In genomic region chr5:96905572-96906271, GRCm38 (mm10) we compare ENCODE assay signal across 7 mouse cellular contexts.
DNase-seq lines count a peak whose midpoint lies in the region; ATAC-seq and TF ChIP-seq lines count a peak whose summit lies in the region.

No protein-coding gene starts in this region.

- H3K4me3 ChIP-seq in spleen, adult 2 months (ENCODE audit: extremely low read depth, insufficient read depth, insufficient read length) = peak overlapping the region; percentile 6; the same call in 1 of the 2 replicates
- 0 out of 2 replicates have a peak overlapping the region, but pooled peaks have one; percentile 9 for H3K4me3 ChIP-seq in forebrain, embryonic 13.5 days
- H3K4me3 ChIP-seq in hindbrain, postnatal 0 days (ENCODE audit: low read length) = no peak overlapping the region
- no peak overlapping the region for H3K4me3 ChIP-seq in liver, embryonic 13.5 days (replicated peaks)

- ATAC-seq in forebrain, embryonic 13.5 days = peak; percentile 93
- ATAC-seq in hindbrain, postnatal 0 days = peak; percentile 93
- peak; percentile 59 for ATAC-seq in liver, embryonic 13.5 days (ENCODE audit: low read depth)

- DNase-seq in spleen, adult 2 months (ENCODE audit: low read depth in 1 of 2, low spot score in 2 of 2) = no peak
- no peak for DNase-seq in spleen, adult 12 weeks (ENCODE audit: low spot score)
- DNase-seq in hindbrain, postnatal 0 days (ENCODE audit: low spot score) = peak; percentile 88
- DNase-seq in liver, embryonic 13.5 days = no peak
- peak; percentile 21 for DNase-seq in naive thymus-derived CD4-positive, alpha-beta T cell, adult 2 months (ENCODE audit: low read depth)
- no peak for DNase-seq in natural killer cell, adult 2 months (ENCODE audit: low spot score in 2 of 2)

- no peak for TF ChIP-seq CTCF in spleen, adult 2 months (IDR thresholded peaks at IDR 0.05; ENCODE audit: extremely low read depth, insufficient read depth, insufficient read length, insufficient replicate concordance)
- TF ChIP-seq CTCF in hindbrain, postnatal 0 days (IDR thresholded peaks at IDR 0.05; ENCODE audit: low read depth) = peak; percentile 53

- no peaks in the 10 kb centered on the region for H3K27me3 ChIP-seq in spleen, adult 2 months (ENCODE audit: control insufficient read depth, insufficient read depth, low read length)
- H3K27me3 ChIP-seq in forebrain, embryonic 13.5 days = no peaks in the 10 kb centered on the region
- H3K27me3 ChIP-seq in hindbrain, postnatal 0 days (ENCODE audit: insufficient read depth, low read length) = no peaks in the 10 kb centered on the region
- H3K27me3 ChIP-seq in liver, embryonic 13.5 days = no peaks in the 10 kb centered on the region

- WGBS in spleen, adult 2 months = 23% methylated on average over 17 of the region's 17 CpGs
- 28% methylated on average over 17 of the region's 17 CpGs for WGBS in forebrain, embryonic 13.5 days
- 23% methylated on average over 17 of the region's 17 CpGs for WGBS in hindbrain, postnatal 0 days
- 31% methylated on average over 17 of the region's 17 CpGs for WGBS in liver, embryonic 13.5 days (ENCODE audit: insufficient replicate concordance)

- no peak overlapping the region for H3K27ac ChIP-seq in spleen, adult 2 months (ENCODE audit: insufficient read depth, low read length)
- no peak overlapping the region for H3K27ac ChIP-seq in forebrain, embryonic 13.5 days
- H3K27ac ChIP-seq in hindbrain, postnatal 0 days = no peak overlapping the region; the same call in 1 of the 2 replicates
- H3K27ac ChIP-seq in liver, embryonic 13.5 days = no peak overlapping the region

- H3K4me2 ChIP-seq in forebrain, embryonic 13.5 days = peak overlapping the region; percentile 38
- H3K4me2 ChIP-seq in hindbrain, postnatal 0 days (ENCODE audit: low read depth, low read length) = peak overlapping the region; percentile 44
- H3K4me2 ChIP-seq in liver, embryonic 13.5 days = peak overlapping the region; percentile 29

- H3K9ac ChIP-seq in forebrain, embryonic 13.5 days = 0 out of 2 replicates have a peak overlapping the region, but pooled peaks have one; percentile 21
- no peak overlapping the region; the same call in 1 of the 2 replicates for H3K9ac ChIP-seq in hindbrain, postnatal 0 days (replicated peaks; ENCODE audit: low read length)
- peak overlapping the region; percentile 52; the same call in 1 of the 2 replicates for H3K9ac ChIP-seq in liver, embryonic 13.5 days

- no peaks in the 10 kb centered on the region for H3K36me3 ChIP-seq in spleen, adult 2 months (ENCODE audit: control insufficient read depth, insufficient read depth, low read length)
- no peaks in the 10 kb centered on the region for H3K36me3 ChIP-seq in forebrain, embryonic 13.5 days (ENCODE audit: poor library complexity, severe bottlenecking)
- no peaks in the 10 kb centered on the region for H3K36me3 ChIP-seq in hindbrain, postnatal 0 days (ENCODE audit: insufficient read depth, low read length)
- no peaks in the 10 kb centered on the region for H3K36me3 ChIP-seq in liver, embryonic 13.5 days

- no peak for TF ChIP-seq POLR2A in spleen, adult 2 months (IDR thresholded peaks at IDR 0.05; ENCODE audit: low read depth, low read length)

- no peaks in the 10 kb centered on the region for H3K9me3 ChIP-seq in forebrain, embryonic 13.5 days (replicated peaks)
- no peaks in the 10 kb centered on the region for H3K9me3 ChIP-seq in hindbrain, postnatal 0 days (ENCODE audit: low read length)
- no peaks in the 10 kb centered on the region for H3K9me3 ChIP-seq in liver, embryonic 13.5 days (replicated peaks)

- peaks cover 10% of the 10 kb centered on the region; the same call in 1 of the 2 replicates for H3K4me1 ChIP-seq in spleen, adult 2 months (ENCODE audit: control insufficient read depth, insufficient read depth, insufficient read length)
- peaks cover 13% of the 10 kb centered on the region for H3K4me1 ChIP-seq in forebrain, embryonic 13.5 days
- 0 out of 2 replicates have a peak, but pooled peaks cover 4% of the 10 kb centered on the region for H3K4me1 ChIP-seq in hindbrain, postnatal 0 days (ENCODE audit: insufficient read depth, low read length)
- H3K4me1 ChIP-seq in liver, embryonic 13.5 days (replicated peaks) = peaks cover 42% of the 10 kb centered on the region

Comparison
In these comparisons a context has a peak if more than half of its experiments do, and no peak if none do; other contexts are left out.
1. DNase-seq: peak in hindbrain, postnatal 0 days (single experiment) and naive thymus-derived CD4-positive, alpha-beta T cell, adult 2 months (single experiment); none in spleen, adult 2 months (0 of 2), spleen, adult 12 weeks (single experiment), liver, embryonic 13.5 days (single experiment) and natural killer cell, adult 2 months (0 of 2).
2. H3K4me3 ChIP-seq: peak in spleen, adult 2 months (single experiment) and forebrain, embryonic 13.5 days (single experiment); none in hindbrain, postnatal 0 days (single experiment) and liver, embryonic 13.5 days (single experiment).
3. Peak in every context shown above with its lines, with median percentiles within 50 percentile points of each other: ATAC-seq and H3K4me2 ChIP-seq.